Mouse (Mus musculus) CD4-positive helper T cell, adult 2 months (primary cell): ENCODE data around the gene Trmt2a.

Experiments
- DNase-seq: peaks from one replicate; pipeline ENCODE4 v3.0.0-alpha.2; 2012; ENCODE audit warnings: low read depth, missing footprints, low spot score

The Trmt2a gene

GRCm38 (mm10) chr16:18248433-18249363 is at the start of gene Trmt2a, which contains the start of gene Ranbp1:
Gene Trmt2a (plus strand): TSS chr16:18248679.
Gene Ranbp1 (minus strand): TSS chr16:18248732.
- peak; percentile 99 for DNase-seq

DNA sequence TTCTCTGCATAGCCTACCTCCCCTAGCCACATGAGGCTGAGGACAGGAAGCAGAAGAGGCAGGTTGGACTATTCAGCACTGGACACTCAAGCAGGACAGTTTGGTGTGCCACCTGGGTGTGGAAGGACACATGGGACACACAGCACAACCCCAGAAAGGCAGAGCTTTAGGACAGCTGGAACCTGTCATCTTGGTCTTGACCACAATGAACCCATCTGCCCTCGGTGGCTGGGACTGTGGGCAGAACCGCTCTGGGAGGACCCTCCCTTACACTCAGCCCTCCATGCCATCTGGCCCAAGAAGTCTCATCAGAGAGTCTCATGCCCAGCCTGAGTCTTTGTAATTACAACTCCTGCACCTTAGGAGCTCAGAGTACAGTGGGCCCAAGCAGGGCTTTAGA is 48.4 kb upstream of the Trmt2a start:
- DNase-seq = no peak

DNA sequence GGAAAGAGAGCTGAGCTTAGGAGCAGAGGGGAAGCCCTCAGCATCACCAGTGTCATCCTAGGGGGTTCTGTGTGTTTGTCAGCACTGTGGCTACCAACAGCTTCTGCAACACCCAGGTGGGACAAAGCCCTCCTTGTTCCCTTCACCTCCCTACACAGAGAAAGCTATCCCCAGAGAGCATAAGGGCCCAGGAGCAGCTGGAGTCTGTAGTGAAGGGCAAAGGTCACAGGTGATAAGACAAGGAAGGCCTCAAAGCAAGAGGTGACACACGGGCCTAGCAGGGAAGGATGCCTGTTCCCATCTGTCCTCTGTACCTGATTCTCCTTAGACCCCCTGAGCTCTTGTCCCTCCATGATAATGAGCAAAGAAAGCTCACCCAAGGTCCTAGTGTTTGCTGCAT is 46.9 kb upstream of the Trmt2a start:
- DNase-seq = no peak

- no peak for DNase-seq
Measured at GRCm38 (mm10) chr16:18202061-18202460, 46.4 kb upstream of the Trmt2a start.

DNA sequence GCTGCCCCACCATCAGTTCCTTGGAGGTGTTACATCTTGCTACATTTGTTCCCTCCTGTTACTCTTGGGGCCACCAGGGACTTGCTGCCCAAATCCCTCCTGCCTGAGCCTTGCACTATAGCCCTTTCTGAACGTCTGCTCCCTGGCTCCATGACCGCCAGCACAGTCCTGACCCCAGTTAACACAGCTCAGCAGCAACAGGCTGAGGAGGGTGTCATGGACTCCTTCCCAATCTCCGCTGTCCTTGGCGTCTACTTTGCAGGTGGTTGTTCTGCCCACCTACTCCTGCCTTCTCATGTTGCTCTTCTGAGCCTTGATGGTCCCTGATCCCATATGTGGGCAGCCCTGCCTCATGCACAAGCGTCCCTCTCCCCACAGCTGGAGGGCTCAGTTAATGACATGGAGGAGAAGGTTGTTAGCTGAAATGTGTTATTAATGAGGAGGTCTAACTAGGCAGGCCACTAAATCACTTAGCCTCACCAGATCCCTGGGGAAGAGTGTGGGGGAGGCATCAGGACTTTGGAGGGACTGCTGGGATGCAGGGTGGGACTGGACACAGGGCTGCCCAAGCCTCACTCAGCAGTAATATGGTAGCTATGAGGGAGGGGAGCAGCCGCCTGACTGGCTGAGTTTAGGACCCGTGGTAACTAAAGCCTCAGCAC is 44.9 kb upstream of the Trmt2a start:
- DNase-seq = no peak

GRCm38 (mm10) chr16:18210701-18211416 is 37.6 kb upstream of the Trmt2a start:
- peak; percentile 29 for DNase-seq

DNA sequence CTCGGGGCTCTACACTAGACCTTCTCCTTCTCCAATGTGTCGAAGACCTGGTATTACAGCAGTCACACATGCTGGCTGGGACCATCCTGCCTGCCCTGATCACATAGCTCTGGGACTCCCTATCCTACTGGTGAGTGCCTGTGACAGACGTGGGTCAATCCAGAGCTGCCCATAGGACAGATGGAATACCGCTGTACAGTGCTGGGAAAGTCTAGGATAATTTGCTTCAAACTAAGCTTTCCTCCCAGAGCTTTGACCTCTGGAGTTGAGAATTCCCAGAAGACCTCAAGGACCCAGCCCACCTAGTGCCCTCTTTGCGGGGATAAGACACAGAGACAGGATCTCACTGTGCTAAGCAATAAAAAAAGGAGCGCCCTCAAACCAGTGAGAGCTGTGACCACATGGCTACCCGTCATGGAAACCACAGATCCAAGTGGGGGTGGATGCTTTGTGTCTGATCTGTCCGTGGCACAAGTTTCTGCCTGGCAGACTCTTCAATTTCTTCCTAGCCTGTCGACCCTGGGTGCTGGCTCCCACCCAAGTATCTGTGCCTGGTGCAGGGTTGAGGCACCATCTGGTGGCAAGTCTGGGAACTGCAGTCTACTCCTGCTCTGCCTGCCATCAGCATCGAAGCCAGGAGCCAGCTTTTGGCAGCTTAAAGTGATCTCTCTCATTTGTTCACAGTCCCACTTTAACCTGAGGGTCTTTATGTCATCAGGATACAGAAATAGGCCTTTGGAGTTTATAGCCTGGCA is 36.9 kb upstream of the Trmt2a start:
- DNase-seq = peak; percentile 57

DNA sequence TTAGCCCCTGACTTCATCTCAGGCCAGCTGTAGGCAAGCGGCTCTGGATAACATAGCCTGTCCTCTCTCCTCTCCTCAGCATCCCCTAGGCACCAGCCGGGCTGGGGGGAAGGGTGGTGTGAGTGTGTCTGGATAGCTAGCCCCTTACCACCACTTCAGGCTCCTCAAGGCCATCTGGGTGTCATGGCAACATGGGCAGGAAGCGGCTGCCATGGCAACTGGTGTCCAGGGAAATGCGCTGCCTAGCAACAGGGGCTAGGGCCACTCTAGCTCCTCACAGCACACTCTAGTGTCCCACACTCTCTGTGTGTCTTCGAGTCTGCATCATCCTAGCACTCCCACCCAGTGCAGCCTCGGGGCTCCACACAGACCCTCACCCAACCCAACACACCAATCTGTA is 34.8 kb upstream of the Trmt2a start:
- DNase-seq = no peak

- no peak for DNase-seq
Measured at GRCm38 (mm10) chr16:18214858-18215257, 33.6 kb upstream of the Trmt2a start.

DNA sequence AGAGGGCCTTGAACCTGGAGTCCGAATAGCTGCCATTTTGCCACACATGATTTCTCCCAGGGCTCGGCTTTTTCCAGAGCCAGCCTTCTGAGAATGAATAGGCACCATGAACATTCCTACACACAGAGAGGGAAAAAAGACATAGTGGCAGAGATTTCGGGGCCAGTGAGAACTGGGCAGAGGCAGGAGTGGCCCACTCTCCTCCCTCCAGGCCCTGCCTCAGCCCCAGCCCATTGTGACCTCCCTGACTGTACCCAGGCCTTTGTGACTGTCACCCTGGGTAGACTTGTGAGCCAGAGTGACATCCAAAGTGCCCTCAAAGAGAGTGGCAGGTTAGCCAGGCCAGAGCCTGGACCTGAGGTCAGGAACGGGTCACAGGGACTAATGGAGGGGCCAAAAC is 30.9 kb upstream of the Trmt2a start, which contains the start of gene Ccdc188:
Ccdc188 (plus strand) TSS at position 301 of the 400 bp plus-strand sequence.
- DNase-seq = no peak

DNA sequence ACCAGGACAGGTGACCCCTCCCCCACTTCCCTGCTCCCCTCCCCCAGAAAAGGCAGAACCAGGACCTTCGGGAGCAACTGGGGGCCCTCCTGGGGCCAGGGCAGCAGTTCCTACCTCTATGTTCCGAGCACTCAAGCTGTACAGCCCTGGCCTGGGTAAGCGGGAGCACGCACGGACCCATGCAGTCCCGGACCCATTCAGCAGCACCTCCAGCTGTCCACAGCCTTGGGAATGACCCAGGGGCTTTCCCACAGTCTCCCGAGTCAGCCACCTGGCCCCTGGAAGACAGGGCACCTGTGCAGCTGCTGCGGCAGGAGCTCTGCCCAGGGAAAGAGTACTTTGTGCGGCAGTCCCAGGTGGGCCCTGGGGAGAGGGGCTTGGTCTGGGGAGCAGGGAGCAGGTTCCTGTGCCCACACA is 29.9 kb upstream of the Trmt2a start:
- no peak for DNase-seq

GRCm38 (mm10) chr16:18220001-18220400 is 28.5 kb upstream of the Trmt2a start:
- DNase-seq = peak; percentile 16

DNA sequence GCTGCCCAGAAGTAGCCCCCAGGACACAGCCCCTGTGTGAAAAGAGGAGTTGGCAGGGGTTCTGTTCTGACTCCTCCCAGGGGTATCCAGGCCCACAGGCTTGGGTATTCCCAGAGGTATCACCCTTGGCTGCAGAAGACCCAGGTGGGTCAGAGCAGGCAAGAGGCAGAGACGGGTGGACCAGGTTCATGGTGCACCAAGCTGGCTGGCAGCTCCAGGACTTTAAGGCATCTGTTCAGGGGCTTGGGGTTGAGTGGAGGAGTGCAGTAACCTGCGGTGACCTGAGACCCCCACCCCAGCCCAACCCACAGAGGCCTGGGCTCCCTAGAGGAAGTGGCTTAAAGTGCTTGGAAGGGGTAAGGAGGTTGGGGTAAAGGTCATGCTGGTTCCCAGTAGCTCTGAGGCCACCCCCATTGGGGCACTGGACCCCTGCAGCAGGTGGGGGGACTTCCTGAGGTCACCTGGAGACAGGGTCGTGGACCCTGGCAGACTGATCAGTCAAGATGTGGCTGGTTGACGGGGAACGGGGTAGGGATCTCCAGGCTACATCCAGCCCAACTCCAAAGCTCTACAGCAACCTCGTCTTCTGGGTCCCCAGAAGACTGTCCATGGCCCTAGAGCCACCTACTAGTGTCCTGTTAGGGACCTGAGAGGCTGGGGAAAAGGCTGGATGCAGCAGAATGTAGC is 27.5 kb upstream of the Trmt2a start:
- no peak for DNase-seq

DNA sequence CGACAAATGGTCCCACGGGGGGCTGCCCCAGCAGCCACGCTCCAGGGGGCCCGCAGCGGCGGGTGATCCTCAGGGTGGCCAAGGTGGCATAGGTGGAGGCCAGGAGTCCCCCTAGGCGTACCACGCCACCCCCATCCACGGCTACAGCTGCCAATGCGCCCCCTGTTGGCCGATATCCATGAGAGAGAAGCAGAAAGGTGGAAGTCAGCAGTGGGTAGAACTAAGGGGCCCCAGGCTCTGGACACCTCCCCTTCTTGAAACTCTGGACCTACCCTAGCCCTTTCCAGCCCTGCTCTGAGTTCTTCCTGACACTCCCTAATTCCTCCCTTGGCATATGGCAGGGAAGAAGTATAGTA is 27.0 kb upstream of the Trmt2a start:
- no peak for DNase-seq

- no peak for DNase-seq
Measured at GRCm38 (mm10) chr16:18222188-18222587, 26.3 kb upstream of the Trmt2a start.

DNA sequence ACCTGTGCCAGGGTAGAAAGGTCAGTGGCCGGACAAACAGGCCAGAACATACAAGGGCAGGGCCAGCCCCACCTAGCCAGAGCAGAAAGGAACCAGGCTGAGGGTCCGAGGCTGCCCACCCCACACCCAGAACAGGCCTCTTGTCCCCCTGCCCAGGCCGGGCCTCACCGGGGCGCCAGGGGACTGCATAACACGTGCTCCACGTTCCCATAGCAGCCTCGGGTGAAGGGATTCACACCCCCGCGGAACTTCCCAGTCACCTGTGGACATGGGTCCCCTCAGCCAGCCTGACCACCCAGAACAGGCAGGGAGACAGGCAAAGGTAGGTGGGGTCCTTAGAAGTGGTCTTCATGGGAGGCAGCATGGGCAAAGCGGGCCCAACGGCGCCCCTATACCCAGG is 21.3 kb upstream of the Trmt2a start:
- DNase-seq = no peak

DNA sequence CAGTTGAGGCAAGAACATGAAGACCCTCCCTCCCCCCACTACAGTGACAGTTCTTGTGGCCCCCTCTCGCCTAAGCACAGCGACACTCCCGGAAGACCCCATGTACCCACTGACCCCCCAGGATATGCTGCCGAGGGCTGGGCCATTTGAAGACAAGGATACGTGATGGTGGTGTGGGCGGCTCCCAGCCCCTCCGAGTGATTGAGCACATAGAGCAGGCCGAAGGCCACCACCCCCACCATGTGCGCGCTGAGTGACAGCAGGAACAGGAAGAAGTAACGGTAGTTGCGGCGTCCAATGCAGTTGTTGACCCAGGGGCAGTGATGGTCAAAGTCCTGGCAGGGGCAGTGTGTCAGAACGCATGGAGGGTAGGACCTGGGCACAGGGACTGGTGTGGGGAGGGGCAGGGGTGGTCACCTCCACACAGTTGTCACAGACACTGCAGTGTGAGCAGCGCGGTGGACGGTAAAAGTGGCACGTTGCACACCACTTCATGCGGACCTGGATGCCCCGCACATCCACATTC is 20.5 kb upstream of the Trmt2a start:
- DNase-seq = no peak

GRCm38 (mm10) chr16:18228856-18229255 is 19.6 kb upstream of the Trmt2a start:
- no peak for DNase-seq

DNA sequence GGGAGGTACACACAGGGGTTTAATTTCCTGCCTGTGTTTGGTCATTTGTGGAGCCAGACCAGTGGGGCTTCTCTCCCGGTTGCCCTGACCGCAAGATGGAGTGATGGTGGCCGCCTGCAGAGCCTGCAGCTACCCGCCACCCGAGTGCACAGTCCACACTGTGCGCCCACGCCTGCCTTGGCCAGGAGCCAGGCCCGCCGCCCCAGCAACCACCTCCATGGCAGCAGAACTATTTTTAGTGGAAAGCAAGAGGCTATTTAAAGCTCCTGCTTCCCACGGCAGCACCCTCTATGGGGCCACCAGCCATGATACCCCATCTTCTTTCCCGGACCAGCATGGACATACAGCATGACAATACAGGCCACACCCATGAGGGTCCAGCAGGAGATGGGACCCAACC is 18.9 kb upstream of the Trmt2a start:
- no peak for DNase-seq

- no peak for DNase-seq
Measured at GRCm38 (mm10) chr16:18230617-18231016, 17.9 kb upstream of the Trmt2a start.

GRCm38 (mm10) chr16:18231047-18231446 is 17.4 kb upstream of the Trmt2a start:
- no peak for DNase-seq
